Mouse (Mus musculus): ENCODE measurements around the gene Glipr1.
"Not testable (repeated sequence)": the region's sequence is repeated elsewhere in the genome, so short reads cannot be mapped to it uniquely, and the experiment has no call there.

Glipr1 gene

GRCm38 (mm10) chr10:112002544-112003215 lies at the start of gene Glipr1:
Glipr1 (minus strand) TSS chr10:112002631.
- no peak for DNase-seq (ENCODE audit: low read depth)

GRCm38 (mm10) chr10:112051956-112052355 lies 49.5 kb upstream of the Glipr1 start:
- DNase-seq (ENCODE audit: low read depth) = not testable (repeated sequence)

- DNase-seq (ENCODE audit: low read depth) = no peak
Observed at GRCm38 (mm10) chr10:112051220-112051619, 48.8 kb upstream of the Glipr1 start.

- not testable (repeated sequence) for DNase-seq (ENCODE audit: low read depth)
Observed at GRCm38 (mm10) chr10:112044283-112044682, 41.9 kb upstream of the Glipr1 start.

DNA sequence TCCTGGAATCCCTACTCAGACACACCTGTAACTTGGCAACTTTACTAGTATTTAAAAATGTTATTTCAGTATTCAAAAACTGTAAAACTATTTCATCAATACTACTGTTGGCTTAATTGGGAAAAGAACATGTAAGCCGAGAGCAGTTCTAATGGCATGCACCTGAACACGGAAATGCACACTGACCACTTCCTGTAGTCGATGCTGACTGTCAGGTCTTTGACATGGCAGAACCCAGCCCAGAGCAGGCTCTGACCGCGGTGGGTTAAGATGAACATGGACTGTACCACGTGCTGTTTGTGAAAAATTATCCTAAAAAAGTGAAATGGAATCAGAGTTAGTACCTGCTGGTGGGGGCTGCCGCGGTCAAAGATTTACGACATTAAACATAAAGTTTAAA lies 41.1 kb upstream of the Glipr1 start:
- not testable (repeated sequence) for DNase-seq (ENCODE audit: low read depth)

GRCm38 (mm10) chr10:112028689-112029088 lies 26.3 kb upstream of the Glipr1 start:
- not testable (repeated sequence) for DNase-seq (ENCODE audit: low read depth)

- DNase-seq (ENCODE audit: low read depth) = no peak
Observed at GRCm38 (mm10) chr10:112023585-112023984, 21.2 kb upstream of the Glipr1 start.

DNA sequence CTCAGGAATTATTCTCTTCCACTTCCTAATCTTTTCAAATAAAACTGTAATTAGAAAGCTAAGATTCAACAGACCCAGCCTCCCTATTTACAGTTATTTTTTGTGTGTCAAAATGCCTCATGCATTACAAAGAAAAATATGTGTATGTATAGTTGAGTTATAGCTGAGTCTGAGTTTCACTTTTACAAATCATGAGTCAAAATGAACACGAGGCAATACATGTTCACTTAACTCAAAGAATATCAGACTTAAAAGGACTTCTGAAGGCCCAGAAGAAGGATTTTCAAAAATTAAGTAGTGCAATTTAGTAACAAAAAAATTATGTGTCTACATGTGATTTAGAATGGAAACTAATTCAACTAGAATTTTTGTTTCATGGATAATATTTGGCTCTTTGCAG lies 7.1 kb upstream of the Glipr1 start:
- DNase-seq (ENCODE audit: low read depth) = not testable (repeated sequence)

DNA sequence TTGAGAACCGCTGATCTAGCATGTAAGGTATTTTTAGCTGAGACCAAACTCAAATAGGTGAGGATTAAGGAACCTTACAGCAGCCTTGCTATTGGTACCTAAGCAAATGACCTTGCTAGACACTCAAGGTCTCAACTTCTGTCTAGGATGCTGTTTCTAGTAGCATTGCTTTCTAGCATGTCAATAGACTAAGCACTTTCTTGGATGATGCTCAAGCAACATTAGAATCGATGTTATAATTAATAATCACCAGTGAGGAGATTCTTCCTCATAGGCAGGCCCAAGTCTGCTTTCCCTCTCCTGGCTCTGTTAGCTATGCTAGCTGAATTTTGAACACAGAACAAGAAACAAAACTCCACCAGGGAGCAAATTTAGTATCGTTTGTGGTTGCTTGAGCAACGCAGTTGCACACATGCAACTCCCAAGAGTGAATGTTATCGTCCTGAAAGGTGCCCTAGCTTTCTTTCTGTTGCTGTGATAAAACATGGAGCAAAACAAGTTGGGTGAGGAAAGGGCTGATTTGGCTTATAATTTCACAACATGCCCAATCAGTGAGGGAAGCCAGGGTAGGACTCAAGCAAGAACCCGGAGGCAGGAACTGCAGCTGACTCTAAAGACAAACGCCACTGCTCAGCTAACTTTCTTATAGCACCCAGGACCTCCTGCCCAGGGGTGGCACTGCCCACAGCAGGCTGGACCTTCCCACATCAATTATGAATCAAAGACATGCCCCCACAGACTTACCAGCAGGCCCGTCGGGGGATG lies 493 bp downstream of the Glipr1 start:
- DNase-seq (ENCODE audit: low read depth) = no peak

GRCm38 (mm10) chr10:112001350-112001749 lies 1.1 kb downstream of the Glipr1 start:
- DNase-seq (ENCODE audit: low read depth) = no peak

GRCm38 (mm10) chr10:112000568-112000967 lies 1.9 kb downstream of the Glipr1 start:
- no peak for DNase-seq (ENCODE audit: low read depth)

DNA sequence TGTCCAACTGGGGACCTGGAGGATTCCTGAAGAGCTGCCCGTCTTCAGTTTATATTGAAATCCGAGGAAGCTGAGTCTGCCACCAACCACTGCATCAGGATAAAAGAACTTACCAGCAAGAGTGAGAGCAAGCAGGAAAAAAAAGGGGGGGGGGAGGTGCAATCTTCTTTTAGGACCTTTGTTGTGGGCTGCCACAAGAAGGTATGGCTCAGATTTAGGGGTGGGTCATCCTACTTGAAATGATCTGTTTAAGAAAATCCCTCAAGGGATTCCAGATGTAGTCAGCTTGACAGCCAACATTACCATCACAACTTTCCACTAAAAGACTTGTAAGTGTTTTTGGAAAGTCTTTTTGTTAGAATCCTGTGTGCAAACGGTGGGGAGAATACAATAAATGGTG lies 2.7 kb downstream of the Glipr1 start:
- DNase-seq (ENCODE audit: low read depth) = no peak

GRCm38 (mm10) chr10:111997671-111998070 lies 4.8 kb downstream of the Glipr1 start:
- no peak for DNase-seq (ENCODE audit: low read depth)

- DNase-seq (ENCODE audit: low read depth) = no peak
Observed at GRCm38 (mm10) chr10:111996911-111997347, 5.5 kb downstream of the Glipr1 start.

- DNase-seq (ENCODE audit: low read depth) = no peak
Observed at GRCm38 (mm10) chr10:111996549-111996904, 5.9 kb downstream of the Glipr1 start.

DNA sequence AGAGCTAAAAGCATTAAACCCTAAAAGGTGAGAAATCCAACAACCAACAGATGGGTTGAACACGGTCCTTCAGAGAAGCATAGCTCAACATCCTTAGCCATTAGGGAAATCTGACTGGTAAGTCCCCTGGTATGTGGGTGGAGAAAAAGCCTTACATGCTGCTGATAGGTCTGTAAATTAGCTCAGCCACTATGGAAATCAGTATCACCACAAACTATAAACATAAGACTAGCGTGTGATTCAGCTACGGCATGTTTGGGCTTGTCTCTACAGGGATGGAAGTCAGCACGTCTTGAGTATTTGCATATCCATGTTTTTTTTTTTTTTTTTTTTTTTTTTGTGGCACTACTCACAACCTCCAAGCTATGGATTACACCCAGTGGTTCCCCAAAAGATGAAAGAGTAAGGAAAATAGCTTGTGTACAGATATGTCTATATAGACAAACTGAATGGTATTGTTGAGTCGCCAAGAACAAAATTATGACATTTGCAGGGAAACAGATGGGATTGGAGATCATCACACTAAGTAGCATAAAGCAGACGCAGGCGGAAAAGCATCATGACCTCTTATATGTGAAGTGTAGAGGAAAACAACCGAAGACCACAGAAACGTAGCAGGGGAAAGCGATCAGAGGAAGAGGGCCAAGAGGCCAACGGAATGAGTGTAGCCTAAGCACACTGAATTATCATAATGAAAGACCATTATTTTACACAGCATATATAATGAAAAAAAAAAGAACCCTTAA lies 6.5 kb downstream of the Glipr1 start:
- no peak for DNase-seq (ENCODE audit: low read depth)

DNA sequence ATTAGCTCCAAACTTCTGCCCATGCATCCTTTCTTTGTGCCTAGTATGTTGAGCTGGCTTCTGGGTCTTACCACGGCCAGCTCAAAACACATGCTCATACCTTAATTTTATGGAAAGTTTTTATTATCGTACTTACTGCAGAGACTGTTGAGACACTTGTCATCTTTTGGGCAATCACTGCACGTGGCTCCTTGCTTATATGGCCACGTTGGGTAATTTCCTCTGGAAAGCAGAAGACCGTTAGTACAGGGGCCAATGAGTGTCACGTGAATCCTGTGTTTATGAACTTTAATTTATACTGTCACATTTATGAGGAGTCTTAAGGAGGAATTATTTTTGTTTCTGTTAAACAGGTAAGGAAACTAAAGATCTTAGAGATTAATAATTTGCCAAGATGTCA lies 16.0 kb downstream of the Glipr1 start:
- DNase-seq (ENCODE audit: low read depth) = no peak

DNA sequence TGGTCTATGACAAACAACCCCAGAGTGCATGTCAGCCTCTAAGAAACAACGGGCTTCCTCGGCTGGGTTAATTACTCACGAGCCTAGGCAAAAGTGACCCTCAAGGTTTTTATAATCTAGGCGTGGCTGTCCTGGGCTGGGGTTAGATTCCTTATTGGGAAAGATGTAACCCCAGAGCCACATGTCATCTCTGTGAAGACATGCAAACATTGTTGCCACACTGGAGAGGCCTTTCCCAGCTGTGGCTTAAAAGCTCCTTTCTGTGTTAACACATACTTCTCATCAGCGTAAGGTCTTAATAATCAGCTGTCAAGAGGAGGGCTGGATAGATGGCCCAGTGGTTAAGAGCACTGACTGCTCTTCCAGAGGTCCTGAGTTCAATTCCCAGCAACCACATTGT lies 19.4 kb downstream of the Glipr1 start:
- DNase-seq (ENCODE audit: low read depth) = no peak

DNA sequence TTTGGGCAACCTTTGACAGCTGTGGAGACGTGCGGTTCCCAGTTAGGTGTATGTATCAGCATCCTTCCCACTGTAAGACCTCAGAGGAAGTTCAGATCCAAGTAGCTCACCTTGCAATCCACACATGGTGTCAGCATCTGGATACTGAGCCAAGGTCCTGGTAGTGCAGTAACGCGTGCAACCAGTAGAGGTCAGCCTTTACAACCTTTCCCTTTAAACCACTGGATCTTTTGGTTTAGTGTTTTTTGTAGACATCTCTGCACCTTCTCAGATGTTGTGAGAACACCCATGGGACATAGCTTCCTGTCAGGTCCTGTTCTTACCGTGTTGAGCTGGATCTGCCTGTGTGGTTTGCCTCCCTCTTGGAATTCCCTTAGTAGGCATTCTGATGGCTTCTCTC lies 24.8 kb downstream of the Glipr1 start:
- peak; percentile 66 for DNase-seq (ENCODE audit: low read depth)

DNA sequence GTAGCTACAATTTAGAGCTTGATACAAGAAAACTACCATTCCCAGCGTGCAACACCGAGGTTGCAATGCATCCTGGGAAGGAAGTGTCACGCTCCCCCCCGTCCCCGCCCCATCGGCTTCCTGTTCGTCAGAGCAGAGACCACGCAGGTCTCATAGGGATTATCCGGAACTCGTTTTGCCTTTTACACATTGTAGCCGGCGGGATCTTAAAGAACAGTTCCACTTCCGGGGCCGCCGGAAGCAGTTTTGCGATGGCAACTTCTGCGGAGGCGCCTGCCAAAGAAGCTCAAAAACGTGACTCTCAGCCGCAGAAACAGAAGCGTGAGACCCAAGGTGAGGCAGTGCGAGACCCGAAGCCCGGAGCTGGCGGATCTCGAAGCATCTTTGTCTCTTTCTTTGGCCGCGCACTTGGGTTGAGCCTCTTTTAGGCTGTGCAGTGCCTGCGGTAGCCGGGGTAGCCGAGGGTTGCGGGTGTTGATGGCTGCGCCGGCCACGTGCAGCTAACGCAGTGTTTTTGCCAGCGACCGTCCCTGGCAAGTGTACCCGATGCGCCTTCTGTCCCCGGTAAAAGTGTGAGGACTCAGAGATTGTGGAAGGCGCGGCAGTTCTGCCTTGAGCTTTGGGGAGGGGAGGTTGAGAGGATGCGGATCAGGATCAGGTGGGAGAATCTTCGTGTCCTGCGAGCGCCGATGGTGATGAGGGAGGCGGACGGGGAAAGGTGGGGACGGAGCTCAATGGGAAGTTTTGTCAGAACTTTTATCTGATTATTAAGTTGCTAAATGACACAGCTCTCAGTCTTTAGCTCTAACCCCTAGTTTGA lies 29.7 kb downstream of the Glipr1 start, which contains the start of gene Krr1:
TSS of gene Krr1 (plus strand) at position 123 of the 820 bp plus-strand sequence.
- DNase-seq (ENCODE audit: low read depth) = peak; percentile 93

GRCm38 (mm10) chr10:111971929-111972328 lies 30.5 kb downstream of the Glipr1 start:
- DNase-seq (ENCODE audit: low read depth) = no peak

DNA sequence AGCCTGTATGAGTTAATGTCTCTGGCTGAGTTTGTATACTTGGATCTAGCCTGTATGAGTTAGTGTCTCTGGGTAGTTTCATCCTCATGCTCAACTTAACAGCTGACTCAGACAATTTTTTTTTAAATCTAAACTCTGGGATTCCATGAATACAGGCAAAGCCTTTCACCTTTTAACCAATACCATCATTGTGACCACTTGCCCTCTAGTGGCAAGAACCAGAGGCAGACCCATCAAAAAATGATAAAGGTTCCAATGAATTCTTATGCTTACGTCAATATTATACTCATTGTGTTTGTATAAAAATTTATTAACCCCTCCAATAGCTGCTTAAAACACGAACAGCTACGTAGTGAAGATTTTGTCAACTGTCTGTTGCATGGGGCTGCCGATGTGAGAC lies 36.0 kb downstream of the Glipr1 start:
- DNase-seq (ENCODE audit: low read depth) = no peak
